18 mouse cellular contexts compared by ENCODE assay signal in the genomic region with DNA sequence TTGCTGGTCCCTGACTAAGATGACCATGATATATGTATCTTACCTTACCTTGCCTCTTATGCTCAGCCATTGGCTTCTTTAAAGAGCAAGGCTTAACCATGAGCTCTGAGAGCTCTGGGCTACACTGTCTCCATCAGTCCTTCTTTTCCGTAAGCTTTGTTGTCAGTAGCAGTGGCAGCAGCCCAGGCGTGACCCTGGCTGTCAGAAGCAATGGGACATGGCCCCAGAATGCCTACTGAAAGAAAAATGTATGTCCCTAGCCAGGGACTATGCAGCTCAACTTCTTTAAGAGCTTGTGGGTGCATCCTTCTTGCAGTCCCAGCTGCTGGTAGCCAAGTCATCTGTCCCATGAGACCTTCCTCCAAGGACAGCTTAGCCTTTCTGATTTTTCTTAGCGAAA. TPM values are rescaled to one million over a fixed set of nuclear protein-coding genes. Genes with fewer than 3 reads are reported as not detected.
A peak's percentile ranks its signal among the peaks of the same experiment; 100 is the strongest.
DNase-seq lines count a peak whose midpoint lies in the region; ATAC-seq lines count a peak whose summit lies in the region.
"Had no signal": no experiment of that assay in that cellular context is flagged by ENCODE, and none has a peak within 500 bp of the region (broad histone marks: within the 10 kb centered on the region; RNA-seq: fewer than 3 reads in every experiment).

No protein-coding gene starts in this region.

- H3K4me1 ChIP-seq in hindbrain, embryonic 15.5 days (replicated peaks): peaks cover 13% of the 10 kb centered on the region
- H3K4me1 ChIP-seq in hindbrain, embryonic 10.5 days (replicated peaks): 0 out of 2 replicates have a peak, but pooled peaks cover 3% of the 10 kb centered on the region
- peaks cover 12% of the 10 kb centered on the region for H3K4me1 ChIP-seq in neural tube, embryonic 15.5 days
- H3K4me1 ChIP-seq in heart, embryonic 12.5 days (replicated peaks): peaks cover 33% of the 10 kb centered on the region
- H3K4me1 ChIP-seq: limb, embryonic 10.5 days; liver, embryonic 15.5 days had no signal

- H3K36me3 ChIP-seq in hindbrain, embryonic 15.5 days: no peaks in the 10 kb centered on the region
- H3K36me3 ChIP-seq in hindbrain, embryonic 10.5 days: no peaks in the 10 kb centered on the region
- no peaks in the 10 kb centered on the region for H3K36me3 ChIP-seq in neural tube, embryonic 15.5 days
- no peaks in the 10 kb centered on the region for H3K36me3 ChIP-seq in heart, embryonic 12.5 days
- H3K36me3 ChIP-seq: limb, embryonic 10.5 days; liver, embryonic 15.5 days had no signal

- H3K27me3 ChIP-seq in hindbrain, embryonic 15.5 days: no peaks in the 10 kb centered on the region
- H3K27me3 ChIP-seq in hindbrain, embryonic 10.5 days (ENCODE audit: insufficient read depth, poor library complexity, severe bottlenecking): no peaks in the 10 kb centered on the region
- no peaks in the 10 kb centered on the region for H3K27me3 ChIP-seq in neural tube, embryonic 15.5 days (replicated peaks)
- no peaks in the 10 kb centered on the region for H3K27me3 ChIP-seq in heart, embryonic 12.5 days (replicated peaks)
- H3K27me3 ChIP-seq: liver, embryonic 15.5 days had no signal

- peak; percentile 17; the same call in 1 of the 2 replicates for ATAC-seq in hindbrain, embryonic 15.5 days (ENCODE audit: low FRiP score, low read depth)
- ATAC-seq in neural tube, embryonic 15.5 days (ENCODE audit: low FRiP score): 0 out of 2 replicates have a peak, but pooled peaks have one; percentile 21
- no peak for ATAC-seq in heart, embryonic 12.5 days (ENCODE audit: insufficient number of reproducible peaks, low FRiP score)

- peak; percentile 3 for DNase-seq in adrenal gland, adult 2 months
- no peak for DNase-seq in adrenal gland, postnatal 4 days (ENCODE audit: low spot score in 2 of 2)
- DNase-seq in hindbrain, embryonic 10.5 days (ENCODE audit: low spot score): no peak
- no peak for DNase-seq in neural tube, embryonic 10.5 days (ENCODE audit: extremely low spot score, low spot score)
- no peak for DNase-seq in urinary bladder, adult 18-20 months (ENCODE audit: low spot score in 2 of 2)
- DNase-seq: cerebellum, adult 11 months; gastrocnemius, postnatal 36 days; kidney, adult 18-20 months; liver; thymus, adult 2 months; thymus, postnatal 4 days had no signal

- no peaks in the 10 kb centered on the region for H3K9me3 ChIP-seq in hindbrain, embryonic 15.5 days
- no peaks in the 10 kb centered on the region for H3K9me3 ChIP-seq in hindbrain, embryonic 10.5 days
- no peaks in the 10 kb centered on the region for H3K9me3 ChIP-seq in neural tube, embryonic 15.5 days (replicated peaks)
- no peaks in the 10 kb centered on the region for H3K9me3 ChIP-seq in heart, embryonic 12.5 days (replicated peaks)
- H3K9me3 ChIP-seq: limb, embryonic 10.5 days; liver, embryonic 15.5 days had no signal

- H3K27ac ChIP-seq in hindbrain, embryonic 15.5 days (replicated peaks): 0 out of 2 replicates have a peak overlapping the region, but pooled peaks have one; percentile 45
- H3K27ac ChIP-seq in hindbrain, embryonic 10.5 days: no peak overlapping the region; the same call in 1 of the 2 replicates
- H3K27ac ChIP-seq in neural tube, embryonic 15.5 days (replicated peaks): no peak overlapping the region
- no peak overlapping the region for H3K27ac ChIP-seq in heart, embryonic 12.5 days (ENCODE audit: poor library complexity, severe bottlenecking)
- H3K27ac ChIP-seq: heart, adult 2 months; limb, embryonic 10.5 days; liver, embryonic 15.5 days; stomach, postnatal 0 days had no signal

- H3K9ac ChIP-seq in hindbrain, embryonic 15.5 days: no peak overlapping the region
- H3K9ac ChIP-seq in neural tube, embryonic 15.5 days (replicated peaks): no peak overlapping the region
- H3K9ac ChIP-seq in heart, embryonic 12.5 days: no peak overlapping the region
- H3K9ac ChIP-seq: liver, embryonic 15.5 days had no signal

- H3K4me3 ChIP-seq in hindbrain, embryonic 15.5 days: no peak overlapping the region
- H3K4me3 ChIP-seq in hindbrain, embryonic 10.5 days: no peak overlapping the region
- H3K4me3 ChIP-seq in neural tube, embryonic 15.5 days (replicated peaks): no peak overlapping the region
- H3K4me3 ChIP-seq in heart, embryonic 12.5 days: no peak overlapping the region
- H3K4me3 ChIP-seq: heart, adult 2 months; limb, embryonic 10.5 days; liver, embryonic 15.5 days had no signal

- WGBS in hindbrain, embryonic 15.5 days: 59% methylated on average over 3 of the region's 3 CpGs
- WGBS in hindbrain, embryonic 10.5 days: 66% methylated on average over 3 of the region's 3 CpGs
- WGBS in neural tube, embryonic 15.5 days: 70% methylated on average over 3 of the region's 3 CpGs
- 84% methylated on average over 3 of the region's 3 CpGs for WGBS in heart, embryonic 12.5 days

- H3K4me2 ChIP-seq in hindbrain, embryonic 15.5 days: no peak overlapping the region
- no peak overlapping the region for H3K4me2 ChIP-seq in neural tube, embryonic 15.5 days
- no peak overlapping the region for H3K4me2 ChIP-seq in heart, embryonic 12.5 days
- H3K4me2 ChIP-seq: liver, embryonic 15.5 days had no signal

RNA-seq across cellular contexts. Expression of gene Rasgrp1, which starts 46.7 kb away (rescaled TPM):
- 1 to 10 TPM in 1 of 2 experiments, under 1 TPM in 1; 0.26 to 1.2 TPM for total RNA-seq in adrenal gland, adult 2 months (2021)
- 0.15 and 0.85 TPM in 2 replicates for polyA plus RNA-seq in adrenal gland, adult 2 months (2012; rRNA removed)
- total RNA-seq in adrenal gland, postnatal 4 days (2021): 1 to 10 TPM; 1.4 to 1.7 TPM
- 1.9 and 2.3 TPM in 2 replicates for polyA plus RNA-seq in hindbrain, embryonic 15.5 days (2015; fragmentation: Nextera tagmentation; extraction: Ambion mirVana)
- polyA plus RNA-seq in hindbrain, embryonic 10.5 days (2016; fragmentation: Nextera tagmentation; extraction: Ambion mirVana): 0.41 and 1.1 TPM in 2 replicates
- polyA plus RNA-seq in neural tube, embryonic 15.5 days (2015; fragmentation: Nextera tagmentation; extraction: Ambion mirVana): 3.2 and 5.1 TPM in 2 replicates
- 0.14 and 0.17 TPM in 2 replicates for polyA plus RNA-seq in heart, embryonic 12.5 days (2016; fragmentation: Nextera tagmentation; extraction: Ambion mirVana)
